Mouse (Mus musculus): Measurements from ENCODE around the gene Sigirr. TPM values are rescaled to one million over a fixed set of nuclear protein-coding genes. Genes with fewer than 3 reads are reported as not detected.
A peak's percentile ranks its signal among the peaks of the same experiment; 100 is the strongest.

Gene Sigirr
- polyA plus RNA-seq, 1 experiment from 2014 or later: 6.8 TPM

DNA sequence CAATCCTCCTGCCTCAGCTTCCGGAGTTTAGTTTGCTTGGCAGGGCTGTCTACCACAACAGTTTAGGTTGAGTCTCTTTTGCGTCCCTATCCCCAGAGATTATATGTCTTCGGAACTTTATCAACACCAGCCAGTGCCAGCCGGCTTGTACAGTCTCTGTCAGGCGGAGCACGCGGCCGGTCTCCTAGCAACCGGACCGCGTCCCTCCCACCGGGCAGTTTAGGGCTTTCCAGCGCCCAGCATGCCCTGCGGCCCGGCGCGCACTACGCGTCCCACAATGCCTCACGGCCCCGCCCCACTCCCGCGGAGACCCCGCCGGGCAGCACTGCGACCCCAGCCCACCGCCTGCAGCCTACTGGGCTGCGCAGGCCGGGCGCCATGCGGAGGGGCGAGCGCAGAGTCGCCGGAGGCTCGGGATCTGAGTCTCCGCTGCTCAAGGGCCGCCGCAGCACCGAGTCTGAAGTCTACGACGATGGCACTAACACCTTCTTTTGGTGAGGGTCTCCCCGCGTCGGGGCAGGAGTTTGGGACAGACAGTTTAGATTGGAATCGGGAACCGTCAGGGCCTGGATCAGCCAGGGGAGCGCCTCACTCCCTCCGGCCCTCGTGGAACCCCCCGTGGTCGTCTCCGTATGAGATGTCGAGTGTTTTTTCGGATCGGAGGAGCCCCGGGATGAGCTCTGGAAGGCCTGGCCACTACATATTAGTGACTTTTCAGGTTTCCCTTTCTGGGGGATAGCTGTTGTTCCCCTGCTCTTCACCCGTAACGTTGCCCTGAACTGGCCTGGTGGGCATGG is 30.9 kb upstream of the Sigirr start:
- Histone ChIP-seq H3K27me3 (no peaks in the 10 kb centered on the region), H3K9me3 (replicated peaks) (no peaks in the 10 kb centered on the region), H3K4me1 (peaks cover 19% of the 10 kb centered on the region), H3K9ac (peak overlapping the region; percentile 95), H3K36me3 (peaks cover 13% of the 10 kb centered on the region), H3K4me3 (replicated peaks) (peak overlapping the region; percentile 85), H3K27ac (replicated peaks) (peak overlapping the region; percentile 7; the same call in 1 of the 2 replicates), H3K4me2 (replicated peaks) (peak overlapping the region; percentile 78)
- under 1% methylated on average over 59 of the region's 59 CpGs for WGBS
- peak; percentile 96 for ATAC-seq (ENCODE audit: insufficient number of reproducible peaks, low FRiP score, low TSS enrichment, low read depth)

DNA sequence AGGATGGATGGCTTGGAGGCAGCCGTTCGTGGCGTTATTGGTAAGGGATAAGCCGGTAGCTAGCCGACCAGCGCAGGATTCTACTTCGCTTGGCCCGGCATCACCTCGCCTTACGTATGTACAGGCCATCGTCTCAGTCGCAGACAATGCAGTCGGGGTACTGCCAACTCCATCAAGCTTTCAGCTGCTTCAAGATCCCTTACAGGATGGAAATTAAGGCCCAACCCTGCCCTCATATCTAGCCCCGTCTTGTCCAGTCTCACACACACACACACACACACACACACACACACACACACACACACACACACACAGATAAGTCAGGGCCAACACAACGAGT is 23.1 kb upstream of the Sigirr start:
- Histone ChIP-seq H3K27me3 (no peaks in the 10 kb centered on the region), H3K4me1 (peaks cover 10% of the 10 kb centered on the region), H3K4me3 (replicated peaks) (peak overlapping the region; percentile 67), H3K36me3 (no peaks in the 10 kb centered on the region), H3K9me3 (replicated peaks) (no peaks in the 10 kb centered on the region), H3K27ac (replicated peaks) (peak overlapping the region; percentile 87), H3K9ac (peak overlapping the region; percentile 51), H3K4me2 (replicated peaks) (peak overlapping the region; percentile 70)
- 3% methylated on average over 15 of the region's 15 CpGs for WGBS
- ATAC-seq (ENCODE audit: insufficient number of reproducible peaks, low FRiP score, low TSS enrichment, low read depth): no peak

DNA sequence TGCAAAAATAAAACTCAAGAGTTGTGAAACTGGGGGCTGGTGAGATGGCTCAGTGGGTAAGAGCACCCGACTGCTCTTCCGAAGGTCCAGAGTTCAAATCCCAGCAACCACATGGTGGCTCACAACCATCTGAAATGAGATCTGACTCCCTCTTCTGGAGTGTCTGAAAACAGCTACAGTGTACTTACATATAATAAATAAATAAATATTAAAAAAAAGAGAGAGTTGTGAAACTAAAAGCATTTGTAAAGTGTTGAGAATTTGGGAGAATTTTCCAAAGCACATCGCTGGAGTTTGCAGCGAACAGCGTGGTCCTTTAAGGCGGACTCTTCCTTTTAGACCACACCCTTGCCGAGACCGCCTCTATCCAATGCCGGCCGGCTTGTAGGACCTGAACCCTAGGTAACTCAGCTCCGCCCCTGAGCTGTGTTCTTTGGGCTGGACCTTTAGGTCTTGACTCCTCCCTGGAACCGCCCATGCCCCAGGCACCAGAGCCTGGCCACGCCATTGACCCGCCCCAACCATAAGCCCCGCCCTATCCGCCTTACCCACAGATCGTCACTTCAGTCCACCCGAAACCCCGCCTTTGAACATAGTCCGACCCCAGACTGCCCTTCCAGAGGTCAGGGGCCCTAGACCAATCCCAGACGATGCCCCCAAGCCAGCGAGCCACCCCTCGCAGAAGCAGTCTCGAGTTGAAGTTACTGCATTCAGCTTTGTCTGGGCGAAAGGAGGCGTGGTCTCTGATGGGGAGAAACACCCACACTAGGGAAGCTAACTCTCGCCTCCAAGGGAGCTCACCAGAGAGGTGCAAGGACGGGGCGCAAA is 22.5 kb upstream of the Sigirr start:
- 2% methylated on average over 29 of the region's 29 CpGs for WGBS

DNA sequence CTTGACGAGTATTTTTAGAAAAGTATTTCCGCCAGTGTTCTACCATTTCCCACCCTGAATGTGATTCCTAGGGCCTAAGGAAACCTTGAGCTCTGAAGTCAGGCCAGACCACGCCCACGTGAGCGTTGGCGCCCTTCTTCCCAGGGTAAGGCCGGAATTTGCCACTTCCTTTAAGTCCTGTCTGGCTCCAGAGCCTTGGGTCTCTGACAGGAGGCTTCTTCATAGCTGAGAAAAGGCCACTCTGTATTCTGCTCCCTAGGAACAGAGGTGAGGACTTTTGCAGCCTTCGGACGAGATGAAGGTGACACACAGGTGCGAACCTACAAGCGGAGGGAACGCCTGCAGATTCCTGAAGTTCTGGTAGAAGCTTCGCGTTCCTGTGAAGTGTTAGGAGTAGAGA is 21.9 kb upstream of the Sigirr start, which contains the start of gene Ptdss2:
Gene Ptdss2 (plus strand): TSS at position 138 of the 400 bp plus-strand sequence.
- WGBS: 48% methylated on average over 14 of the region's 14 CpGs
- peaks cover 10% of the 10 kb centered on the region for H3K4me1 ChIP-seq
- H3K27ac ChIP-seq (replicated peaks): peak within 1 kb of the TSS; percentile 87
- ATAC-seq (ENCODE audit: insufficient number of reproducible peaks, low FRiP score, low TSS enrichment, low read depth): no peak
- H3K27me3 ChIP-seq: no peaks in the 10 kb centered on the region
- no peaks in the 10 kb centered on the region for H3K36me3 ChIP-seq
- H3K9me3 ChIP-seq (replicated peaks): no peaks in the 10 kb centered on the region
- peak within 1 kb of the TSS; percentile 70 for H3K4me2 ChIP-seq (replicated peaks)
- H3K4me3 ChIP-seq (replicated peaks): peak within 1 kb of the TSS; percentile 67
- H3K9ac ChIP-seq: peak within 1 kb of the TSS; percentile 51

More for the DNA sequence above, 22.5 kb upstream of the Sigirr start:
- Histone ChIP-seq H3K4me1 (peaks cover 10% of the 10 kb centered on the region), H3K9me3 (replicated peaks) (no peaks in the 10 kb centered on the region), H3K36me3 (no peaks in the 10 kb centered on the region), H3K27me3 (no peaks in the 10 kb centered on the region), H3K9ac (peak overlapping the region; percentile 51), H3K27ac (replicated peaks) (peak overlapping the region; percentile 87), H3K4me3 (replicated peaks) (peak overlapping the region; percentile 67), H3K4me2 (replicated peaks) (peak overlapping the region; percentile 70)
- ATAC-seq (ENCODE audit: insufficient number of reproducible peaks, low FRiP score, low TSS enrichment, low read depth): peak; percentile 97

DNA sequence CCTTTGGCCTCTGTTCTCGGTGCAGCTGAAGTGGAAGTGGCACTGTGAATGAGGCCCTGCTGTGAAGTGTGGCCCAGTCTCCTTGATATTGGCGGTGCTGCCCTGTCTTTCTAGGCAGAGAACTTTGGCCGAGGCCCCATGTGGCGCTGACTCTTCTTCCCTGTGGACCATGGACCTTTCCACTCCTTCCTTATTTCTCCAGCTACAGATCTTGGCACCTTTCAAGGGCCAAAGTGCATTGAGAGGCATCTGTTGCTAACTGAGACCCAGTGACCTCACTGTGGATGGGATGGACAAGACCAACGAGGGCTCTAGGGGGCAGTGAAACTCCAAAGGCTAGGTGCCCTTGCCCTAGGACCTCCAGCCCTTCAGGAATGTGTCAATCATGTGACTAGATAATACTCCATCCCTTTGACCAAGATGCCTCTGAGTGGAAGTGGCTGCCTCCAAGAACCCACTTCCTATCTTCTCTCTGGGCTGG is 20.7 kb upstream of the Sigirr start:
- Histone ChIP-seq H3K4me2 (replicated peaks) (no peak overlapping the region), H3K36me3 (no peaks in the 10 kb centered on the region), H3K27ac (replicated peaks) (no peak overlapping the region), H3K27me3 (no peaks in the 10 kb centered on the region), H3K4me1 (peaks cover 10% of the 10 kb centered on the region), H3K4me3 (replicated peaks) (no peak overlapping the region), H3K9ac (no peak overlapping the region), H3K9me3 (replicated peaks) (no peaks in the 10 kb centered on the region)
- no peak for ATAC-seq (ENCODE audit: insufficient number of reproducible peaks, low FRiP score, low TSS enrichment, low read depth)
- 76% methylated on average over 5 of the region's 5 CpGs for WGBS

DNA sequence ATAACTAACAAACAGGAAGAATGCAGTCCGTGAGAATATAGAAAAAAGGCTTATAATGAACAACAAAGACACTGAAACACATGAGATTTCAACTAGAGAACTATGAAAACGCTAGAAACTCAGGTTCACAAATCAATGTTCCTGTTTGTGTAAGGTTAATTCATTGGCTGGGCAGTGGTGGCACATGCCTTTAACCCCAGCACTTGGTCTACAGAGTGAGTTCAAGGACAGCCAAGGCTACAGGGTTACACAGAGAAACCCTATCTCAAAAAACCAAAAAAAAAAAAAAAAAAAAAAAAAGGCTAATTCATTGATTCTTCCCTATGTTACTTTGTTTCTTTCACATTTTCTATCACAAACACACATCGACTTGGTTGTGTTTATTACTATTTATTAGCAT is 20.2 kb upstream of the Sigirr start:
- Histone ChIP-seq H3K9ac (no peak overlapping the region), H3K9me3 (replicated peaks) (no peaks in the 10 kb centered on the region), H3K27ac (replicated peaks) (no peak overlapping the region), H3K27me3 (no peaks in the 10 kb centered on the region), H3K4me3 (replicated peaks) (no peak overlapping the region), H3K36me3 (no peaks in the 10 kb centered on the region), H3K4me2 (replicated peaks) (no peak overlapping the region), H3K4me1 (peaks cover 10% of the 10 kb centered on the region)
- 86% methylated on average over 3 of the region's 3 CpGs for WGBS
- no peak for ATAC-seq (ENCODE audit: insufficient number of reproducible peaks, low FRiP score, low TSS enrichment, low read depth)

DNA sequence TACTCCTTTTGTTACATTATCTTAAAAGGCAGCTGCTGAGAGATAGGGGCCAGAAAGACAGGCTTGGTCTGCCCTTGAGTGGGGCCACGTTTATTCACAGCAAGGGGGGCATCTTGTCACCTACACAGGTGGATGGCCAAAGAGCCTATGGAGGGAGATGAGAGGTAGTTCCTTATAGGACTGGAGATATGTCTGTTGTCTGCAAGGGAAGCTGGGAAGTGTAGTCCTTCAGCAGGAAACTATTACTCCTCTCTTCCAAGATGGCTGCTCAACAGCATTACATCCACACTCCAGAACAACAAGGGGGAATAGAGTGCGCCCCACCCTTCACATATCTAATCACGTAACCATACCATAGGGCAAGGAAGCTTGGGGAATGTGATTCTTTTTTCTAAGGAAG is 19.1 kb upstream of the Sigirr start:
- no peaks in the 10 kb centered on the region for H3K9me3 ChIP-seq (replicated peaks)
- no peak for ATAC-seq (ENCODE audit: insufficient number of reproducible peaks, low FRiP score, low TSS enrichment, low read depth)
- H3K27me3 ChIP-seq: no peaks in the 10 kb centered on the region
- no peak overlapping the region for H3K27ac ChIP-seq (replicated peaks)
- no peak overlapping the region for H3K9ac ChIP-seq
- no peak overlapping the region for H3K4me2 ChIP-seq (replicated peaks)
- H3K4me1 ChIP-seq: peaks cover 10% of the 10 kb centered on the region
- H3K36me3 ChIP-seq: no peaks in the 10 kb centered on the region
- WGBS: 74% methylated on average over 3 of the region's 3 CpGs
- H3K4me3 ChIP-seq (replicated peaks): no peak overlapping the region

DNA sequence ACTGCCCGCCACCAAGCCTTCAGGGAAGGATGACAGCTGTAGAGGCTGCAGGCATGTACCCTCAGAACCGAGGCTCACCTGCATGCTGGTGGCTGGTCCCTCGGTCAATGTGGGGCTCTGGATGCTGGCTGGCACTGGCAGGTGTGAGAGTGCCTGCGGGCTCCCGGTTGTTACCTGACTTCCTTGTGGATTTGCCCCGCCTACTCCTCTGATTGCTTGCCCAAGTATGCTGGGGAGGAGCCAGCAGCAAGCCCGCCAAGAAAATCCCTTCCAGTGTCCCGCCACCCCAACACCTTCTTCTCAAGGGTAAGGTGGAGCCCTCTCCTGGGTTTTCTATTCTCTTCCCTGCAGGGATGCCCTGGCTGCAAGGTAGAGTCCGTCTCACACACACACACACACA is 17.3 kb upstream of the Sigirr start, which contains the start of gene Ano9:
Gene Ano9 (minus strand): TSS at position 171 of the 400 bp plus-strand sequence.
- H3K4me1 ChIP-seq: peaks cover 4% of the 10 kb centered on the region
- peak within 1 kb of the TSS; percentile 36 for H3K4me2 ChIP-seq (replicated peaks)
- H3K9ac ChIP-seq: no peak within 1 kb of the TSS
- H3K36me3 ChIP-seq: no peaks in the 10 kb centered on the region
- WGBS: 9% methylated on average over 9 of the region's 9 CpGs
- no peaks in the 10 kb centered on the region for H3K9me3 ChIP-seq (replicated peaks)
- no peaks in the 10 kb centered on the region for H3K27me3 ChIP-seq
- no peak within 1 kb of the TSS for H3K27ac ChIP-seq (replicated peaks)
- ATAC-seq (ENCODE audit: insufficient number of reproducible peaks, low FRiP score, low TSS enrichment, low read depth): no peak
- H3K4me3 ChIP-seq (replicated peaks): peak within 1 kb of the TSS; percentile 24

DNA sequence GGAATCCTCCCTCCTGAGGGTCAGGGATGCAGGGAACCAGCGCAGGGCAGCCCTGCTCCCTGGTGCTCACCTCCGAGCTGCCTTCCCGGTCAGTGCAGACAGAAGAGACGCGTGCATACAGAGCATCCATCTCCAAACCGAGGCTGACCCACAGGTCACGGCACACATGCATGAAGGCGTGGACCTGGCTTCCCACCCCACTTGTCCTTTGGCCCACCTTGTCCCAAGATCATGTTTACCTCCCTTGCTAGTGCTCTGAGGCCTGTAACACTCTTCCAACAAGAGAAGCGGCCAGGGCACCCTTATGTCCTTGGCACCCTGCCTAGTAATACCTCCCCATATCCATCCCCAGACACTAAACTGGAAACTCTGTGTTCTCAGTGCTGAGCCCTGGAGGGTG is 15.5 kb upstream of the Sigirr start:
- Histone ChIP-seq H3K4me3 (replicated peaks) (no peak overlapping the region), H3K4me2 (replicated peaks) (no peak overlapping the region), H3K9me3 (replicated peaks) (no peaks in the 10 kb centered on the region), H3K27me3 (no peaks in the 10 kb centered on the region), H3K9ac (no peak overlapping the region), H3K4me1 (no peaks in the 10 kb centered on the region), H3K27ac (replicated peaks) (no peak overlapping the region), H3K36me3 (no peaks in the 10 kb centered on the region)
- no peak for ATAC-seq (ENCODE audit: insufficient number of reproducible peaks, low FRiP score, low TSS enrichment, low read depth)
- 85% methylated on average over 9 of the region's 9 CpGs for WGBS

DNA sequence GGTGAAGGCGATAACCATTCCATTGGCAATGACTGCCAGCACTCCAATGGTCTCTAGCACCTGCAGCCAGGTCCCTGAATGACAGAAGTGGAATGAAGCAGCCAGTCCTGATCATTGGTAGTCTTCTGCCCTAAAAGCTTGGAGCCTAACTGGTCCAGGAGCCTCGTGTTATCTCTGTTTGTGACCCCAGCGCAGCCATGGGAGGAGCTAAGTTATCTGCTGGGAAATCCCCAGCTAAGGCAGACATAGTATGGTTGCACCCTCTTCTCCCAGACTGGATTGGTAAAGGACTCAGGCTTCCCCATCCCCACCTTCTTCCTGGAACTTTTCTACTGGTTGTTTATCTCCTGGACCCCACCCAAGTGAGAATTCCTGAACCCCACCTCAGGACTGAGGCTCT is 2.8 kb upstream of the Sigirr start:
- Histone ChIP-seq H3K27me3 (peaks cover 29% of the 10 kb centered on the region), H3K4me1 (peaks cover 12% of the 10 kb centered on the region), H3K9ac (no peak overlapping the region), H3K27ac (replicated peaks) (no peak overlapping the region), H3K4me3 (replicated peaks) (no peak overlapping the region), H3K36me3 (no peaks in the 10 kb centered on the region), H3K9me3 (replicated peaks) (no peaks in the 10 kb centered on the region), H3K4me2 (replicated peaks) (no peak overlapping the region)
- ATAC-seq (ENCODE audit: insufficient number of reproducible peaks, low FRiP score, low TSS enrichment, low read depth): no peak
- 75% methylated on average over 3 of the region's 3 CpGs for WGBS

DNA sequence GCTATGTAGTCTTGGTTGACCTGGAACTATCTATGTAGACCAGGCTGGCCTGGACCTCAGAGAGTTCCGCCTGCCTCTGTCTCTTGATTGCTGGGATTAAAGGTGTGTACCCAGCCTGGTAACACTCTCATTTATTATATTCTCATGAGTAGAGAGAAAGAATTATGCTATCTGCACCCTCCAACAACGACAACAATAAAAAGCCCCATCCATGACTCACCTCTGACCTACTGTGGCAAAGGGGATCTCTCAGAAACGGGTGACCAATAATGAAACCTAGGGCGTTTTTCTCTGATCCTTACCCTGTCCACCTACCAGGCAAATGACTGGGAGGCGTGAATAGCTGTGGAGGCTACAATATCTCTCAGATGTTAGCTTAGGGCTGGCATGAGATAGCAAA is 3.2 kb downstream of the Sigirr start:
- Histone ChIP-seq H3K4me2 (replicated peaks) (no peak overlapping the region), H3K9me3 (replicated peaks) (no peaks in the 10 kb centered on the region), H3K9ac (no peak overlapping the region), H3K4me1 (peaks cover 25% of the 10 kb centered on the region), H3K27me3 (peaks cover 34% of the 10 kb centered on the region), H3K4me3 (replicated peaks) (no peak overlapping the region), H3K36me3 (no peaks in the 10 kb centered on the region), H3K27ac (replicated peaks) (no peak overlapping the region)
- 82% methylated on average over 5 of the region's 5 CpGs for WGBS
- no peak for ATAC-seq (ENCODE audit: insufficient number of reproducible peaks, low FRiP score, low TSS enrichment, low read depth)

Measured in embryonic facial prominence, embryonic 15.5 days (tissue).